Mouse (Mus musculus) liver, adult 2 months (tissue): ENCODE measurements at regions not wholly inside any gene's neighbourhood (a gene's known extent, or its start where the extent isn't known, plus 50 kb on each side); places are given as distances from the start of the nearest gene placed in this dataset.

Experiments
- DNase-seq: peaks from one replicate; pipeline ENCODE4 v3.0.0-alpha.2; 2011; ENCODE audit warnings: low read depth, low spot score; ENCODE audit errors: extremely low read depth
- H3K27ac ChIP-seq: fragments of 200-500 bp; replicated peaks from 2 replicates; pipeline ENCODE4 v1.5.1; 2012; ENCODE audit warnings: low read depth, mild to moderate bottlenecking, control low read depth, inconsistent platforms, low read length; ENCODE audit not compliant: insufficient read depth
- H3K27me3 ChIP-seq: fragments of 200-500 bp; 2 replicates; pipeline ENCODE4 v1.6.1; 2012; ENCODE audit warnings: mild to moderate bottlenecking, moderate library complexity, low read length, inconsistent platforms; ENCODE audit not compliant: control insufficient read depth, insufficient read depth
- H3K36me3 ChIP-seq: fragments of 200-500 bp; 2 replicates; pipeline ENCODE4 v1.6.1; 2012; ENCODE audit warnings: low read length, inconsistent platforms; ENCODE audit not compliant: control insufficient read depth, insufficient read depth
- H3K4me1 ChIP-seq: fragments of 200-500 bp; 2 replicates; pipeline ENCODE4 v1.6.1; 2011; ENCODE audit warnings: low read length; ENCODE audit not compliant: control insufficient read depth, insufficient read depth
- H3K4me3 ChIP-seq: fragments of 200-500 bp; 2 replicates; pipeline ENCODE4 v1.5.1; 2011; ENCODE audit warnings: low read depth, mild to moderate bottlenecking, control low read depth, low read length, moderate library complexity; ENCODE audit not compliant: insufficient read depth
- H3K79me2 ChIP-seq: fragments of 200-500 bp; 2 replicates; pipeline ENCODE4 v1.6.1; 2012; ENCODE audit warnings: inconsistent platforms, mild to moderate bottlenecking, low read length, moderate library complexity; ENCODE audit not compliant: control insufficient read depth, insufficient read depth
- H3K9ac ChIP-seq: fragments of 200-500 bp; 2 replicates; pipeline ENCODE4 v1.6.1; 2012; ENCODE audit warnings: low read depth, mild to moderate bottlenecking, control low read depth, inconsistent platforms, low read length
- CTCF ChIP-seq: fragments of 200-500 bp; IDR thresholded peaks from 2 replicates; pipeline ENCODE4 v1.5.1; 2011; ENCODE audit warnings: low read depth, low read length, control low read depth
- POLR2A ChIP-seq: fragments of 200-500 bp; IDR thresholded peaks from 2 replicates; pipeline ENCODE4 v1.6.1; 2011; ENCODE audit warnings: low read length, control low read depth; ENCODE audit not compliant: insufficient read depth; ENCODE audit errors: extremely low read depth
- WGBS: fragments of 180-500 bp; shearing (Covaris S2); methylation state at CpG from one replicate; pipeline ENCODE4 v1.1.7; 2018; 5-methylcytosine and 5-hydroxymethylcytosine counted together

DNA sequence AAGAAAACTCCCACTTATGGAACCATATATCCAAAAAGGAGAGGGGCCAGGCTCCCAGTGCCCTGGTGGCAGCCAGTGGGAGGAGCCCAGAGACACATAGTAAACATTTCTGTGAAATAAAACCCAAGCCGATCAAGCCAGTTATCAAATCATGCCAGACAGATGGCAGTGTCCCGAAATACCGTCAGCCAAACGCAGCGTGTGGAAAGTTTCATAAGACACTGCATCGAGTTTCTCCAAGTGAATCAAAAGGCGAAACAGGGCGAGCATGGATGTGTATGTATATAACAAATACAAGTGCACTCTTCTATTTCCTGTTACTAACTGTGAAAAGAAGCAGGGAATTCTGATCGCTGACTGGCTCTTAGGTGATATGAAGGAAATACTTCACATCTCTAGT is 154.8 kb upstream of the Zfp637 start:
- Histone ChIP-seq H3K27ac (no peak overlapping the region), H3K4me1 (no peaks in the 10 kb centered on the region), H3K27me3 (no peaks in the 10 kb centered on the region), H3K79me2 (no peaks in the 10 kb centered on the region), H3K9ac (no peak overlapping the region), H3K36me3 (no peaks in the 10 kb centered on the region), H3K4me3 (no peak overlapping the region)
- no peak for TF ChIP-seq CTCF
- TF ChIP-seq POLR2A: no peak
- WGBS: 83% methylated on average over 9 of the region's 9 CpGs
- no peak for DNase-seq

- 58% methylated on average over 2 of the region's 2 CpGs for WGBS
- TF ChIP-seq POLR2A (no peak), CTCF (peak; percentile 92)
- H3K4me3 ChIP-seq: no peak overlapping the region
- H3K27ac ChIP-seq: no peak overlapping the region
- H3K27me3 ChIP-seq: no peaks in the 10 kb centered on the region
- DNase-seq: peak; percentile 22
- H3K4me1 ChIP-seq: no peaks in the 10 kb centered on the region
- no peak overlapping the region for H3K9ac ChIP-seq
- no peaks in the 10 kb centered on the region for H3K36me3 ChIP-seq
- H3K79me2 ChIP-seq: no peaks in the 10 kb centered on the region
Measured at GRCm38 (mm10) chr6:117687045-117687444, 153.9 kb upstream of the Zfp637 start.

DNA sequence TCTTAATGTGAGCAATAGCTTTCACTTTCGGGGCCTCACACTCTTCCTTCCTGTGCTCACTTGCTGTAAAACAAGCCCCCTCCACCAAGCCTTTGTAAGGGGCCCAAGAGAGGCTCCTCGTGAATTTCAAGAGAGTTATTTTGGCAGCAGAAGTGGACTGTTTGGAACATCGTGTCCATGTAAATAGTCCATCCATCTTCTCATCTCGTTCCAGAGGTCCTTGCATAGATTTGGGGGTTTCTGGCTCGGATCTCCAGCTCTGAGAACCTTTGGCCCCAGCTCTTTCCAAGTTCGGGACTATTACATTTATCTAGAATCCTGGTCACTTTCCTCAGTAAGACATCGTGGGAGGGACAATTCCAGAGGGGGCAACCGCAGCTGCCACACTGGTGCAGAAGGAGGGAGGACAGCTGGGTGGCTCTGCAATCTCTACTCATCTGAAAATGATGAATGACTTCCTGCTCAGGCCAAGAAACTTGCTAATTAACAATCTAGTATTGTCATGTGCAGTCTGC is 152.3 kb upstream of the Zfp637 start:
- H3K9ac ChIP-seq: no peak overlapping the region
- no peak overlapping the region for H3K4me3 ChIP-seq
- DNase-seq: peak; percentile 48
- no peaks in the 10 kb centered on the region for H3K27me3 ChIP-seq
- H3K4me1 ChIP-seq: no peaks in the 10 kb centered on the region
- 62% methylated on average over 8 of the region's 8 CpGs for WGBS
- no peaks in the 10 kb centered on the region for H3K79me2 ChIP-seq
- H3K36me3 ChIP-seq: no peaks in the 10 kb centered on the region
- H3K27ac ChIP-seq: peak overlapping the region; percentile 65; the same call in 1 of the 2 replicates
- TF ChIP-seq CTCF (no peak), POLR2A (no peak)

GRCm38 (mm10) chr6:117700286-117700685 is 140.7 kb upstream of the Zfp637 start:
- Histone ChIP-seq H3K27ac (no peak overlapping the region), H3K4me1 (no peaks in the 10 kb centered on the region), H3K4me3 (no peak overlapping the region), H3K27me3 (no peaks in the 10 kb centered on the region), H3K9ac (no peak overlapping the region), H3K79me2 (no peaks in the 10 kb centered on the region), H3K36me3 (no peaks in the 10 kb centered on the region)
- TF ChIP-seq CTCF (no peak), POLR2A (no peak)
- DNase-seq: no peak
- WGBS: 87% methylated on average over 5 of the region's 5 CpGs

DNA sequence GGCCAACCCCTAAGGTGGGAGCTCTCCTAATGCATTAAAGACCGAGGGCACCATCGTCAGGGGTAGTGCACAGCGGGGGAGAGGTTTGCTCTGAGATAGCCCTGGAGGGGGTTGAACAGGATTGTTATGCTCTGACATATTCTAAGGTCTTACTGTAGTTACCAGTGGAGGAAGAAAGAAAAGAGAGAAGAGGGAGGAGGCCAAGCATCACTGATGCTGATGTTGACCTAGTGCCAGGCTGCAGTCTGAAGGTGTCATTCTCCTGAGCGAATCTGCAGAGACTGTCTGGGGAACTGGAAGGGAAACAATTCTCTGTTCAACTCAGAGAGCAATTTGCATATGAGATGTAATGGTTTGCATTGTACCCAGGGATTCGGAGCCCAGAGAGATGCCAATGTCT is 139.4 kb upstream of the Zfp637 start:
- TF ChIP-seq POLR2A (no peak), CTCF (no peak)
- Histone ChIP-seq H3K9ac (no peak overlapping the region), H3K4me1 (no peaks in the 10 kb centered on the region), H3K36me3 (no peaks in the 10 kb centered on the region), H3K27me3 (no peaks in the 10 kb centered on the region), H3K4me3 (no peak overlapping the region), H3K27ac (no peak overlapping the region), H3K79me2 (no peaks in the 10 kb centered on the region)
- WGBS: 93% methylated on average over 5 of the region's 5 CpGs
- no peak for DNase-seq

DNA sequence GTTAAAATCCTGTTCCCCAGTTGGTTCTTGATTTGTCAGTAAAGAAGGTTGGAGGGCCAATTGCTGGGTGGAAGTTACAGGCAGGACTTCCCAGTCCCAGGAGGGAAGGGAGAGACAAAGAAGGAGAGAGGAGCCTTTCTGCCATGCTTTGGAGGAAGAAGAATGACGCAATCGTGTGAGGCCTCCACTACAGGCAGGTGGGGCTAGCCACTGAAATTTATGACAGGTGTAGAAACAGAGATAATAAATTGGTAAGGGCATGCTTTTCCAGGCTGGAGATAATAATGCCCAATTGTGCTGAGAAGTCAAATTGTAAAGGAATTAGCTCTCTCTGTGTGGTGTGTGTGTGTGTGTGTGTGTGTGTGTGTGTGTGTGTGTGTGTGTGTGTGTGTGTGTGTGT is 135.0 kb upstream of the Zfp637 start:
- Histone ChIP-seq H3K79me2 (no peaks in the 10 kb centered on the region), H3K9ac (no peak overlapping the region), H3K27me3 (no peaks in the 10 kb centered on the region), H3K4me3 (no peak overlapping the region), H3K36me3 (no peaks in the 10 kb centered on the region), H3K4me1 (no peaks in the 10 kb centered on the region), H3K27ac (no peak overlapping the region)
- no peak for TF ChIP-seq CTCF
- TF ChIP-seq POLR2A: no peak
- no peak for DNase-seq
- 67% methylated on average over 2 of the region's 2 CpGs for WGBS
